Mouse (Mus musculus) v-Abl transformed pro-B cells (cell line): ENCODE measurements around the gene Slc34a1.
"Not testable (repeated sequence)": the region's sequence is repeated elsewhere in the genome, so short reads cannot be mapped to it uniquely, and the experiment has no call there.

Experiments
- in situ Hi-C, 2 experiments: fragments of 400-800 bp; cut with MboI; formaldehyde crosslinking; loops; one replicate each; pipeline ENCODE4 v1.15.1; 2025; ENCODE audit not compliant: unreplicated experiment in 2 of 2

The Slc34a1 gene

DNA sequence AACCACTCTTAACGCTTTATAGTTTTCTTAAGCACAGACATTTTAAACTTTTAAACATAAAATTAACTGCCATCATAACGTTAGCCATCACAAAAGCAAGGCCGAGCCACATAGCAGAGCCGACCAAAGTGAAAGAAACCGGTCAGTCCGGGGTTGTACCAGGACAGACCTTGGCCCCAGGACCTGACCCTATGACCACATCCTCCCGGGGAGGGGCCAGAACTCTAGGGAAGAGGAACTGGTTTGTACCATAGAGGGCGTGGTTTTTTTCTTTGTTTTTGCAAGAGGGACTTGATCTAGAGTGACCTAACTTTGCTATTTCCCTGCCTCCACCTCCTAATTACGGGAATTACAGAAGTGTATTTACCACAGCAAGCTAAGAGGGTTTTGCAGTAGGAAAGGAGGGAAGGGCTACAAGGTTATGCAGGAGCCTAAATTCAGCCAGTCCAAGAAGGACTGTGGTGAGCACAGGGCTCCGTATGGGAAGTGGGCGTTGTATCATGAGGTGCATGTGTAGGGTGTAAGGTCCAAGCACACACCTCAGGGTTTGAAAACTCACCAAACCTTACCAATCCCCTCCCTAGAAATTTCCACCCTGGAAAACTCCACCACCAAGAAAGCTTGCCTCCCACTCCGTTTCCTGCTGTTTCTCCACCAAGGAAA, 31.4 kb downstream of the Slc34a1 start:
- in situ Hi-C loops: loop anchor here in 1 of 2 experiments (5.0 kb wide), 1 partner anchor 38 kb away; no protein-coding TSS in a partner anchor

DNA sequence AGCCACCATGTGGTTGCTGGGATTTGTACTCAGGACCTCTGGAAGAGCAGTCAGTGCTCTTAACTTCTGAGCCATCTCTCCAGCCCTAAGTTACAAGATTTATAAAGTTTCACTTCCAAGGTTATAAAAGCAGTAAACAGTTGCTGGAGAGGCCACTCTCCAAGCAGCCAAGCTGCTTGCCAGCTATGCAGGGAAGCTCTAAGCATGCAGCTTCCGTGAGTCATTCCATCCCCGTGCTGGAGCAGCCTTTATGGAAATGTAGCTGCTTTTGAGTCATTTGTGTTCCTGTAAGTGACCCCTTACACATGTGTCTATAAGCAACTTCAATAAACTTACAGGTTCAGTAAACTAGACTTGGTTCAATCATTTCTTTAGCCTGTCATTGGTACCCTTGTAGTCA, 32.6 kb downstream of the Slc34a1 start:
- in situ Hi-C loops: no loop called here

DNA sequence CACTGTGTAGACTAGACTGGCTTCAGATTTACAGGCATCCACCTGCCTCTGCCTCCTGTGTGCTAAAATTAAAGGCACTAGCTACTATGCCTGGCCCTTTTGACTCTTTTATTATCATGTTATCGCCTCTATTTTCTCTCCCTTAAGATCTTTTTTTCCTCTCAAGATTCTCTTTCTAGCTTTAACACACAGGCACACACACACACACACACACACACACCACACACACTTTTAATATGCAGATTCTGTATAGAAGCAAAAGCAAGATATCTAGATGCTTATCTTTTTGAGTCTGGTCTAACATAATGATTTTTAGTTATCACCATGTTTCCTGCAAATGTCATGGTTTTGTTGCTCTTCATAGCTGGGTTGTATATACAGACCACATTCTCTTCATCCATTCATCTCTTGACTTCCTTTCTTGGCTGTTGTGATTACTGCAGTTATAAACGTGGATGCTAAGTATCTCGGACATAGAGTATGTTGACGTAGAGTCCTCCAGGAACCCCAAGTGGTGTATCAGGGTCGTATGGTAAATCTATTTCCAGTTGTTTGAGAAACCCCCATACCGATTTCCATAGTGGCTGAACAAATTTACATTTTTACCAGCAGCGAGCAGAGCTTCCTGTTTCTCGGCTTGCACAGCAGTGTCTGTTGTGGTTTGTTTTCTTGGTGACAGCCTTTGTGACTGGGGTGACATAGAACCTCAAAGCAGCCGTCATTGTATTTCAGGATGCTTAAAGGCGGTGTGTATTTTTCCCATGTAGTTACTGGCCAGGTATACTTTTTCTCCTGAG, 34.1 kb downstream of the Slc34a1 start:
- in situ Hi-C loops: no loop called here

DNA sequence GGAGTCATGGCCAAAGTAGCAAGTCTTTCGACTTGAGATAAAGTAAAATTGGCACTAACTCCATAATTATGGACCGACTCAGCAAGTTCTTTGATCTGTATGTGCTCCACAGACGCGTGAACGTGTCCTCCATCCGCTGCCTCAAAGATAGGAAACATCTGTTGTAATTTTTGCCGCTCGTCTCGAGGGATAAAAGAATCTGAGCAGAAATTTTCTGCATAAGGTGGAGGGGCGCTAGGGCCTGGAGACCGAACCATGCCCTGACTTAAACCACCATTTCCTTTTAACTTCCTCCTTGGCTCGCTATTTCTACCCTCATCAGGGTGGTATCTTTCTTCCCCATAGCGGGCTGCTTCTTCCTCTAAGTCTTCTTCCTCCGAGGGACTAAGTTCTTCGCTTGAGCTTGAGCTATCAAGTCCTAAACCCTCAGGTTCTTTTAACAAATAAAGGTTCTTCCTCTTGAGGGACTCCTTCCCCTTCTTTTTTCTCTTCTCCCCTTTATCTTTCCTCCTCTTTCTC, 39.2 kb downstream of the Slc34a1 start:
- in situ Hi-C loops: not testable (repeated sequence)

DNA sequence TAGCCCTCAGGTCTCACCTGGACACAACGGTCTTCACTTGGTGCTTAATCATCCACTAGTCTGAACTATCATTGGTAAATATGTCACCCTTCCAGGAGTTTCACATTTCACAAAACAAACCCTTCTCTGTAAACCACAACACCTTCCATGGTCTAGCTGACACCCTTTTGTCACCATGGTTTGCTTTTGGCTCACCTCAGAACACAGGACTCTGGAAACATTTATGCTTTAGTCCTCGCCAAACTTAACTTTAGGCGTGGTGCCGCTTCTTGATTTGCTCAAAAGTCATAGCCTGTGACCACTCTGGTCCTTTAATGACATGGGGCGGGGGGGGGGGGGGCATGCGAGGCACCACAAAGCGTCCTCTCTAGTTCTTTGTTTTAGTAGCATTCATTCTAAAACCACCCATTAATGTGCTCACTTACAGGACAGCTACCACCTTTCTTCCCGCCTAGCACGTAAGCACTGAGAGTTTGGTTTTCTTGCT, 45.9 kb downstream of the Slc34a1 start:
- in situ Hi-C loops: no loop called here

DNA sequence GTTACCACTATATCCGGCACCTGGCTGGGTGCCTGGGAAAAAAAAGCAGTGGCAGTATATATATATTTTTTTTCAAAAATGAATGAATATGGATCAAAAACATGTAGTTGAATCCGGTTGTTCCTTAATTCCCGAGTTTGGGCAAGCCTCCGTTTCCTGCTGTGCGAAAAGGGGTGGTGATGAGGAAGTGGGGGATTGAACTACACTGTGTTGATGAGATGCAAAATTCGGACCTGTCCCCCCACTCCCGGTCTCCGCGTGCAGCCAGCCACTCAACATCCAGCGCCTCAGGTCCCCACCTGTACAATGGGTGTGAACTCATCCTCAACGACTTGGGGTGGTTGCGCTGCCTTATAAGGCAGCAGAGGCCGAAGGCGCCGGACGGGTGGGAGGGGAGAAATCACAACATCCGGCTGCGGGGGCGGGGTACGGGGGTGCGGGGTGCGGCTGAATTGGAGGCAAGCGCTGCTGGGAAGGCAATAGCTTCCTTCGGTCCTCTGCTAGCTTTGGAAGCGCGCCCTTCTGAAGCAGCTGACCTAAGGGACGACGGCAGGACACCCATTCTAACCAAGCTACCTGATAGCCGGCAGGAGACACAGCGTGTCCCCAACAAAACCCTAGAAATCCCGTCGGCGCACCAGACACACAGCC, 46.4 kb downstream of the Slc34a1 start:
- in situ Hi-C loops: no loop called here

DNA sequence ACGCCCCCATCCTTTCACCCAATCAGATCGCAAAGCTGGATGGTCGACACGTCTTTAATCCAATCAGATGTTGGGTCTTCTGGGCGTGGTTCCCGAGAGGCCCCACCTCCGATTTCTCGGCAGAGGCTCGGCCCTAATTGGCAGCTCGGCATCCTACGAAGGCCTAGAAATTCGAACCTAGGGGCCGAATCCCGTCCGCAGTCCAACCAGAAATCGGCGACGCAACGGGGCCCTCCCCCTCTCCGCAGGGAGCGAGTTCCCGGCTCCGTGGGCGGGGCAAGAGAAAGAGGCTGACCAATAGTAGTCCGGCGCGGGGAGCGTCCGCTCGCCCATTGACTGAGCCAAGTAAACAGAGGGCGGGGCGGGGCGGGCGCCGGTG, 46.9 kb downstream of the Slc34a1 start, which contains the start of gene Grk6:
TSS of gene Grk6 (plus strand) at position 136 of the 379 bp plus-strand sequence.
- in situ Hi-C loops: no loop called here

DNA sequence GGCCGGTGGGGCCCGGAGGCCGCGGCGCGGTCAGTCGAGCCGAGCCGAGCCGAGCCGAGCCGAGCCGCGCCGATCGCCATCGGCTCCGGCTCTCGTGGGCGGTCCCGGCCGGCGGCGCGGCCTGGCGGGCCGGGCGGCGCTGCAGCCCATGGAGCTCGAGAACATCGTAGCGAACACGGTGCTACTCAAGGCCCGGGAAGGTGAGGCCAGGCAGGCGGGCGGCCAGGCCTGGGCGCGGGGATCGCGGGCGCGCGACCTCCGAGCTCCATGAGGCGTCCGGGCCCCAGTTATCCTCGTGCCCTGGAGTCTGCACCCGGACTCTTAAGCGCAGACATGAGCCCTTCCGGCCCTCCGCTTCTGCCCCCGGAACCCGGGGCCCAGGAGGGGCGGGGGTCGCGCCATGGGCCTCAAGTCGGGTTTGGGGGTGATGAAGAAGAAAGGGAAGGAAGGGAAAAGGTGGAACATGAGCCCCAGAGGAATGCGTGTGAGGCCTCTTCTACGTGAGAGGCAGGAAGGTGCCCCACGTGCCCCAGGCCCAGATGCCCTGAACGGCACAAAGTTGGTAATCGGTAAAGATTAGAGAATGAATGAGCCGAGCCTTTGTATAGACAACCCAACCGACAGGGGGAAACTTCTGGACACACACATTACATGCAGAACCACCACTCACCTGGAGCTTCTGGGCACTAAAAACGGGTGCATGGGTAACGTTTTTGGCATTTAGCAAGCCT, 47.5 kb downstream of the Slc34a1 start:
- in situ Hi-C loops: no loop called here

DNA sequence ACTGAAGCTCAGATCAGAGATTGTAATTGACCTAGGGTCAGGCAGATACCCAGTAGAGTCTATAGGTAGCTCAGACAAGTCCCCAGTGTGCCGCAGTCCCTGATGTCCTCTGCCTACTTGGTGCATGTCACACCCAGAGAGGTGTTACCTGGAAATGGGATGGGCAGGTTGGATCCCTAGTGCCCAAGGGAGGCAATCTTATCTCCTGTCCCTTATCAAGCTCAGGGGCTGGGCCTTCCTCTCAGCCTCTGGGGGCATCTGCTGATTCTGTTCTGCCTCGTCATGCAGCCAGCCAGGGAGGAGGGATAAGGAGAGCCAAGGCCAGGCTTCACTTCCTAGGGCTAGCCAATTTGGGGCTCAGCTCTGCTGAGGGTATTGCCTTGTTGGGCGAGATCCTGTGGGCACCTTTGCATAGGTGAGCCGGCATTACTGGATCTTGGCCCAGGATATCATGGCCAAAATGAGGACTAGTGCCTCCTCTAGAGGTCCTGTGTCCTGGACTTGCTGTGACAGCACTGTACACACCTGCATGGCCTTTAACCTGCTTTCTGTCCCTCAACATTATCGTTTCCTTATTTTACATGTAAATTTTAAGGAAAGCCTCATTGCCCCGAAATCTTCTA, 48.6 kb downstream of the Slc34a1 start:
- in situ Hi-C loops: no loop called here

DNA sequence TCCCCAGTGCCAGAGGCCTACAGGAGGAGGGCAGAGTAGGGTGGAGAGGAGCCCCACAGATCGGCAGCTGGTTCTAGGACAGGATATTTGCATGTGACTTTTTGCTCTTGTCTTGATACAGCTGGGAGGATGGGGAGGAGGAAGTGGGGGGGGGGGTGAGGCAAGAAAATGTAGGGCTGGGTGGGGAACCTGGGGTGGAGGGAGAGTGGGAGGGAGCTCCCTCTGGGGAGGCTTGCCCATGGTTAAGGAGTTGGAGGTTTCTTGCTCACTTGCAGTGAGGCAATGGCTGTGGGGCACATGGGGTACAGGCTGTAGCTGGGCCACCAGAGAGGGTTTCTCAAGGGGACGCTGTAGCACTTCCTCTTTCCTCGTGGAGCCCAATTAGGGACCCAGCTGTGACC, 49.6 kb downstream of the Slc34a1 start:
- in situ Hi-C loops: no loop called here

DNA sequence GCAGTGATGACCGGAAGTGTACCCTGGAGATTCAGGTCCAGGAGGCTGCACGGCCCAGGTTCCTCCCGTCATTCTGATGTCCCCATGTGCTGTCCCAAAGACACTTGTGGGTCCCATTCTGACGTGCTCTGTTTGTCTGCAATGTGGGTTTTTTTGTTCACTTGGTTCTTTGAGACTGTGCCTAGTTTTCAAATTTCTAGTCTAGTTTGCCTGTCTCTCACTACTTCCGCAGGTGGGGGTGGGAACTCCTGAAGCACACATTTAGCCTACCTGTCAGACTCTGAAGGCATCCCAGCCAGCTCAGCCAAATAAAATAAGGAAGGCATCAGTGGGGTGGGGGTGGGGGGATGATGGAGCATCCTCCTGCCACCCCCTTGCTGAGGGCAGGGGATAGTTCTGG, 50.1 kb downstream of the Slc34a1 start:
- in situ Hi-C loops: no loop called here

DNA sequence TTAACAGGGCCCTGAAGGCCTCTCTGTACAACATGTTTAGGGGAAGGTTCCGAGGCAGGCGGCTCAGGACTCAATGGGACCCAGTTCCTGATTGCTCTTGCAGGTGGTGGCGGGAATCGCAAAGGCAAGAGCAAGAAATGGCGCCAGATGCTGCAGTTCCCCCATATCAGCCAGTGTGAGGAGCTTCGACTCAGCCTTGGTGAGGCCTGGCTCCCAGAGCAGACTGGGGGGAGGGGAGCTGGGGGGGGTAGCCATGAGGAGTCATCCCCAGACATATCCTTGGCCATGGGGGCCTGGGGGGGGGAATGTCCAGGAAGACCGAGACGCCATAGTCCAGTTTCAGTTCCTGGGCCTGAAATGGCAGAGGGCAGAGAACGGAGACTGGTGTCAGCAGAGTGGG, 51.2 kb downstream of the Slc34a1 start:
- in situ Hi-C loops: no loop called here

DNA sequence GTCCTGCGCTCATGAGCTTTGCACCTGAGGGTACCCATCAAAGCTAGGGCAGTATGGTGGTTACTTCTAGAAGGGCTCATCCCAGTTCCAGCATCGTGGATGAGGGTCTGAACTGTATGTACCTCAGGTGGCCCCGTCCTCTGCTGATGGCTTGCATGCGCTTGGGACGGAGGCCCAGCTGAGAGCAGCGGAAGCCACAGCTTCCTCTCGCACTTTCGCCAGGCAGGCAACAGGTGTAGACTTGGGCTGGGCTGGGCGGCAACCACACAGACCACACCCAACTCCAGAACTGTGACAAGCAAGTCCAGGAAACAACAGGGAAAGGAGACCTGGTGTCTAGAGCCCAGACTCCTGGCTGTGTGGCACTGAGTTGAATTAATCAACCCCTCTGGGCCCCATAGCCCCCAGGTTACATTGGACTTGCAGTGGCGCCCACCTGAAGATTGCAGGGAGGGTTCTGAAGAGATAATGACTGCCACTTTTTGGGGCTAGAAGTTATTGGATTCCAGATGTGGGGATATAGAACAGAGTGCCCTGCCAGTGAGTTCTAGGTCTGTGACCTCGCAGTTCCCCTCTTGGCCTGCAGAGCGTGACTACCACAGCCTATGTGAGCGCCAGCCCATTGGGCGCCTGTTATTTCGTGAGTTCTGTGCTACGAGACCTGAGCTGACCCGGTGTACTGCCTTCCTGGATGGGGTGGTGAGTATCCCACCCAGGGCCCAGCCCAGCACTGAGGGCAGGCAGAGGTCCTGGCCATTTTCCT, 51.9 kb downstream of the Slc34a1 start:
- in situ Hi-C loops: no loop called here

DNA sequence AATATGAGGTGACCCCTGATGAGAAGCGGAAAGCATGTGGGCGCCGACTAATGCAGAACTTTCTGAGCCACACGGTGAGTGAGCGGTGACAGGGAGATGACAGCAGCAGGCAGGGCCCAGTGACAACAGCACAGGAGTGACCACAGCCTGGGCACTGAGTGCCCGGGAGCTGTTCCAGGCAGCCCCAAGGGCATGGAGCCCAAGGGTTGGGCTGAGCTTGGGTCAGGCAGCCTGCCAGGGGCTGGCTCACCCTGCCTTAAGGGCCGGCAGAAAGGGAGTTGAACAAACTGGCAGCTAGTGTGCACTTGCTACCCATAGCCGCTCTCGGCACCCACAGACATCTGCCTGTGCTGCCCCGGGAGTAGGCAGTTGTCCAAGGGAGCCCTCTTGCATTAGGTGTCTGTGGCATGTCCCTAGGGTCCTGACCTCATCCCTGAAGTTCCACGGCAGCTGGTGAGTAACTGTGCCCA, 52.6 kb downstream of the Slc34a1 start:
- in situ Hi-C loops: no loop called here

DNA sequence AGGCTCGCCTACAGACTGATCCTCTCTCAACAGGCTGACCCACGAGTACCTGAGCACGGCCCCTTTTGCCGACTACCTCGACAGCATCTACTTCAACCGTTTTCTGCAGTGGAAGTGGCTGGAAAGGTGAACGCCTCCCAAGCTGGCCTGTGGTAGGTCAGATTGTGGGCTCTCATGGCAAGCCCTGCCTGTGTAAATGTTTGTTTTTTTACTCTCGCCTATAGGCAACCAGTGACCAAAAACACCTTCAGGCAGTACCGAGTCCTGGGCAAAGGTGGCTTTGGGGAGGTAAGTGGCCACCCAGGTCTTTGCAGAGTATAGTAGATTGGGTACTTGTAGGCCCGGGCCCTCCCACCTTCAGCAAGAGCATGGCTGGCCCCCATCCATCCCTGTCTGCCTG, 53.3 kb downstream of the Slc34a1 start:
- in situ Hi-C loops: no loop called here

DNA sequence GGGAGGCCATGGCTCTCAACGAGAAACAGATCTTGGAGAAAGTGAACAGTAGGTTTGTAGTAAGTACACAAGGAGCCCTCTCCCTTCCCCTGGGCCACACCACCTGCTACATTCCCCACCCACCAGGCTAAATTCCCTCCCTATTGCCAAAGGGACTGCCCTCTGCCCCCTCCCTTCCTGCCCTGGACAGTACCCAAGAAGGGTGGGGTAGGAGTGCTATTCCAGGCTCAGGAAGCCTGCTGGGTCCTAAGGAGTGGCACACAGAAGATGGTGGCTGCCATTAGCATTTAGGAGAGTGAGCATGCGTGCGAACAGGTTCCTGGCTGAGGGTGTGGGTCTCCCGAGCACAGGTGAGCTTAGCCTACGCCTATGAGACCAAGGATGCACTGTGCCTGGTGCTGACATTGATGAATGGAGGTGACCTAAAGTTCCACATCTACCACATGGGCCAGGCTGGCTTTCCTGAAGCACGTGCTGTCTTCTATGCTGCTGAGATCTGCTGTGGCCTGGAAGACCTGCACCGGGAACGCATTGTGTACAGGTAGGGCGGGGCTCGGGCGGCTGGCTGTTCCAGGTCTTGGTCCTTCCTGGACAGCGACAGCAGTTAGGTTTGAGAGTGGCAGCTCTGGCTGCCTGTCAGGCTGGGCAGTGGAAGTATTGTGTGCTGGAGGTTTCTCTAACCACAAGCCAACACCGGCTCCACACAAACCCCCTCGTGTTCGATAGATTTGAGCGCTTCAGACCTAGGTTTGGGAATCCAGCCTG, 54.0 kb downstream of the Slc34a1 start:
- in situ Hi-C loops: no loop called here

DNA sequence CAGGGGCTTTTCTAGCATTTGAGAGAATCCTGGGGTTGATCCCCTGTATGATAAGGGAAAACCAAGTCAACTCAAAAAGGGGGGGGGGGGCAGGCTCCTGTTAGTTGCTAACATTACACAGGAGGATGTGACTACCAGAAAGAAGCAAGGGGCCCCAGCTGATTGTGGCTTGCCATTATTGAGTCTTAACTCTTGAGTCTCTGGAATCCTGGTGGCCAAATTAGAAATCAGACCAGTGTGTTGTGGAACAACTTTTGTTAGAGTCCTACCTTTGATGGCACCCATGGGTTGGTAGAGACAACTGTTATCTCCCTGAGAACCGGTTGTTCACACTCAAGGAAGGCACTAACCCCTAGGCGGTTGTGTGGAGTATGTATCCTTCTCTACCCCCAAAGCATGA, 65.0 kb downstream of the Slc34a1 start:
- in situ Hi-C loops: no loop called here

DNA sequence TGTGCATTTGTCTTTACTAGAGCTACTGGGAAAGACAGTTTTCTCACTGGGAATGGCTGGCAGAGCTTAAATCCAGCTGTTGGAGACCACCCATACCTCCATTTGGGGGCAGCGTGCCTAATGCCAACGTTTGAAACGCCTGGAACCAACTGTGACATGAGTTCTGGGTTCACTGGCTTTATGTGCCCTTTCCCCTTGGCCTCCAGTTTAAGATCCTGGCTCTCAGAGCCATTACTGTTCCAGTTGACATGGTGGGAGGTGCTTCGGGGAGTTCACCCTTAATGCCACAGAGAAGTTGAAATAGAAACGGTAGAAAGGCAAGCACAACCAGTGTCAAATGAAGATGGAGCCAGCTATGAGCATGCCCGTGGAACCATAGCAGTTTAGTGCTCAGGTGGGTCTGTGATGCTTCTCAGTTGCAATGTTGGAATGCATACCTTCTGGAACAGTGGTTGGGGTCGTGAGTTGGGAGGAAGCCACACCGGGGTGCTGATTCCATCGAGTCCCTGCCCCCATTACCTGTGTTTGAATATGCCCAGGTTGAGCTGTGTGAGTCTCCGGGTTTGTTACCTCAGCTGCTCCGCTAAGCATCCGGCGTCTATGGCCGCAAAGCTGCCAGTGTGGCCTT, 65.5 kb downstream of the Slc34a1 start:
- in situ Hi-C loops: no loop called here
